Mouse (Mus musculus): ENCODE measurements at regions not wholly inside any gene's neighbourhood (a gene's known extent, or its start where the extent isn't known, plus 50 kb on each side); places are given as distances from the start of the nearest gene placed in this dataset.
"Not testable (repeated sequence)": the region's sequence is repeated elsewhere in the genome, so short reads cannot be mapped to it uniquely, and the experiment has no call there.

DNA sequence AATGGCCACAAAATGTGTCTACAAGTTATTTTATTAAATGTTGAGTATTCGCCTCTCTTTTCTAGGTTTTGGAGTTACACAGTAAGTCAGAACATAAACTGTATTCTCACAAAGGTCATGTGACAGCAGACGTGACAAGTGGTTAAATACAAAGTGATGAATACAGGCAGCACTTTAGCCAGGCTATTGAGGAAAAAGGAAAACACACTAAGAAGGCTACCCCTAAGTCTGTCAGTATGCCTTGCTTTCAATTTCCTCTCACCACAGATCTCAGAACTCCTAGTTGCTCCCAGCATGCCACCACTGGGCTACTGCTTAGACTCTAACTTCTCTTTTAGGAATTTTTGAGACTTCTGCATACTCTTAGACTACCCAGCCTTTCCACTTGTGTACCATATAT, 297.9 kb upstream of the Pex5l start:
- no peak for DNase-seq (ENCODE audit: low spot score)

DNA sequence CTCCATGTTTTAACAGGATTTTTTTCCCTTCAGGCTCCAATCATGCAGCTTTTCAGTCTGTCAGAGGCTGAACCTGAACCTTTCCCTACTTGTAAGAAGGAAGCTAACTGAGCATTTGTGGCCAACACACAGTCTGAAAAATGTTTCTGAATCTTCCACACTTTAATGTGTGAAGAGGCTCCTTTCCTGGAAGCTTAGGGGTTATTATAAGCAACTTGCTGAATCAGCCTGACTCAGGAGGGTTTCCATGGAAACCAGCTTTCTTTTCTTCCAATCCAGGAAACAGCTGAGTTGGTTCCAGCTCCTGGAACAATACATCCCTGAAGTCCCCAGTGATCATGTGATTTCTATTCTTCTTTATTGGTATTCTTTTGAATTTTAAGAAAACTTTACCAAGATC, 297.5 kb upstream of the Pex5l start:
- DNase-seq (ENCODE audit: low spot score): peak; percentile 26

DNA sequence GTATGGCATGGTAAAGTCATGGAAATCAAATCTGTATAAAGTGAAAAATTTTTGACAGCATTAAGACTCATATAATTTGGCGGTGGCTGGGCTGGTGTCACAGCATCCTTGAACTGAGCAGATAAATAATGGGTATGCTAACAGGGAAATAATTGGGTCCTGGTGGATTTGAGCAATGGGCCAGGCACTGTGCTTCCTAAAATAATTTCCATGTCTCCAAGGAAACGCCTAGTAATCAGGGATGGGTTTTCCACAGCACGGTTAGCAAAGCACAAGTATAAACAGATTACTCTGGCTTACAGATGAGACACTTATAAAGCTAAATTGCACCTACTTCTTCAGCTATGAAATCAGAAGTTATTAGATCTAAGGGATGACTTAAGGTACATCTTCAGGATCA, 273.9 kb upstream of the Pex5l start:
- DNase-seq (ENCODE audit: low spot score): no peak

DNA sequence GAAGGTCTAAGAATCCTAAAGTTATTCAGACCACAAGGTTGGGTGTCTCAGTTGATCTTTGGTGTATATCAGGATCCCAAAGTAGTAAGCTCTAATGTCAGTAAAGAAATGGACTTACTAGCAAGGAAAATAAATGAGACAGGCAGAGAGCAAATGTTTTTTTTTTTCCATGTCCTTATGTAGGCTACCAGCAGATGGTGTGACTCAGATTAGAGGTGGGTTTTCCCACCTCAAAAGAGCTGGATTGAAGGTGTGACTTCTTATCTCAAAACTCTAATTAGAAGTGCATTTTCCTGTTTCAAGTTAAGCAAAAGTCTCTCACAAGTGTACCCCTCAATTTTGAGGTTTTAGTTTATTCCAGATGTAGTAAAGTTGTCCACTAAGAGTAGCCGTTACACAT, 273.3 kb upstream of the Pex5l start:
- DNase-seq (ENCODE audit: low spot score): no peak

DNA sequence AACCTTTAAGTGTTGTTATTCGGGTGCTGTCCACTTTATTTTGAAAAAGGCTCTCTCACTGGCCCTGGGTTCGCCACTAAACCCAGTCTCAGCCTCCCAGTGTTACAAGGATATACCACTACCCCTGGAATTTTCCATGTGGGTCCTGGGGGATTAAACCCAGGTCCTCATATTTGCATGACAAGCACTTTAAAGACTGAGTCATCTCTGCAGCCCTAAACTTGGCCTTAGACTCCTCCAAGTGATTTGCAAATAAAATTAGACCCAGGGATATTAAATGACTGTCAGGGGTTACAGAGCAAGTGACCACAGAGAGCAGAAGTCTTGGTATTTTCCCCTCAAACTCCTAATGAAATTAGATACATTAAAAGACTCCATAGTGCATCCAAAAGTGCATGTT, 258.9 kb upstream of the Pex5l start:
- DNase-seq (ENCODE audit: low spot score): no peak

DNA sequence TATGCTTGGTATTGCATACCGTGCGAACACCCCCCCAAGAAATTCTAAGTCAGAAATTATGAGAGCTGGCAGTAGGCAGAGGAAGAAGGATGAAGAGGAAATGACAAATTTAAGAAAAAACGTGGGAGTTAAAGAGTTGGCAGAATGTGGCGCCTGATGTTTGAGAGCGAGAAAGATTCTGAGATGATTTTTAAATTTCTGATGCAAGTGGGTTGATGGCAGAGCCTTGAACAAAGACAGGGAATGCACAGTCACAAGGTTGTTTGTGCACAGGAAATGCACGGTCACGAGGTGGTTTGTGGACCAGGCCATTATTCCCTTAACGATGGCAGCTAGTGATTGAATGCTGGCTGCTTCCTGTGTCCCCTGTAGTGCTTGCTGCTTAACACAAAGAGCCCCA, 256.3 kb upstream of the Pex5l start:
- DNase-seq (ENCODE audit: low spot score): peak; percentile 34

DNA sequence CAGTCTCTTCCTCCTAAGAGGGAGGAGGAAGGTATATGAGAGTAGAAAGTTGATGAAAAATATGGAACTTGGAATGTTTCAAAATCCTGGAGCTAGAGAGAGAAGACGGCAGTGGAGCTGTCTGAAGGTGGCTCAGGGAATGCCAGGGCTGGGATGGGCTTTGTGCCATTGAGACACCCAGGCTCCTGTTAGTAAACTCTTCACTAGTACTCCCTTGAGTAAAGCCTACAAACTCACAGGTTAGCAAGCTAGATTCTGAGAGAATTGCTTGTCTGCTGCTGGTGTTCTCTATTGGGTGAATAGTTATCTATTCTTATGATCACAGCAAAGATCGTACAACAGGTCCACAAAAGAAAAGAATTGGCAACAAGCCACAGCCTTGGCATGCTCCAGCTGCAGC, 255.3 kb upstream of the Pex5l start:
- no peak for DNase-seq (ENCODE audit: low spot score)

DNA sequence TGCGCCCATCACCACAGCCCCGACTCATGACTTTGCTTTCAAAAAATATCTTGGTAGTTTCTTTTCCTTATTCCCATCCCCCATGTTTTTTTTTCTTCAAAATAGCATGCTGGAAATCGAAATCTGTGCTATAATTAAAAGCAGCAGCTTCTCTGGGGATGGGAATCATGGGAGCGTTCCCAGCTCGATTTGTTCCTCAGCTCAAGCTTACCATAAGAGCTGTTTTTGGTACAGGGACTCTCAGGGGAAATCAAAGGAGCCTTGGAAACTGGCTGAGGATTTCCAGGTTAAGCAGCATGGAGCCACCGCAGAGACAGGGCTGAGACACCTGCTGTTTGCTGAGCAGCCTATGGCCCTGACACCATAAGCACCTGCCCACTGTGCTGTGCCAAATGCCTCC, 254.2 kb upstream of the Pex5l start:
- DNase-seq (ENCODE audit: low spot score): peak; percentile 30

DNA sequence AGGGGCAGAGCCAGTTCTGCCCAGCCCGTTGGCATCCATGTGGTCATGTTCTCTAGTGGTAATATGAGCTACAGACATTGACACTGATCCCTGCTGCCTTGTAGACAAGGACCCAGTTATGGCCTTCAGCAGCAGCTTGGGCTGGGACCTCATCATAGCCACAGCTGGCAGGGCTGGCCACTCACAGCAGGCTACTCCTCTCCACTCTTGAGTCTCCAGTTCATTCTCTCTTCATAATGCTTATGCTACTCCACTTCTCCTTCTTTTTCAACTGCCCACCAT, 249.4 kb upstream of the Pex5l start:
- no peak for DNase-seq (ENCODE audit: low spot score)

DNA sequence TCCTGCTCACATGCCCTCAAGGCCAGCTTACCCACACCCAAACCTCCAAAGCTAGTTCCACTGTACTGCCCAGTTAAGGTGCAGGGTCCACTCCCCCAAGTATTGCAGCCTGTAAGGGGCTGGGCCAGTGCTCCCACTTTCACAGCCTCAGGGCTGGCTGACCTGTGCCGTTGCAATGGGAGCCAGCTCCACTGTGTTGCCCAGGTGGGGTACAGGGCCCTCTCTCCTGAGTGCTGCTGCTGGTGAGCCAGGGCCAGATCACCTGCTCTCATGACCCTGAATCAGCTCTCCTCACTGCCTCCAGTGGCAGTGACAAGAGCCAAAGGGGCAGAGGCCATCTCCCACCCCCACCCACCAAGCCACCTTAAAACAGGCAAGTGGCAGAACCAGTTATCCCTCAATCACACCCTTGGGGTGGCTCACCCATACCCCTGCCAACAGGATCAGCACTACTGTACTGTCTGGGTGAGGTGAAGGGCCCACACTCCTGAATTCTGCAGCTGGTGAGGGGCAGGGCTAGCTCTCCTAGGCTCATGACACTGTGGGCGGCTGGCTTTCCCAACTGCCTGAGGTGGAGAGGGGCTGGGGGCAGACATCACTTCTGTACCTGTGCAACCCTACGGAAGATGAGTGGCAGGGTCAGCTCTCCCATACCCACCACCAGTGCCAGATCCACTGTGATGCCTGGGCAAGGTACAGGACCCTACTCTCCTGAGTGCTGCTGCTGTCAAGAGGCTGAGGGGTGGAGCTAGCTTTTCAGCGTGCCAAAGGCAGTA, 248.9 kb upstream of the Pex5l start:
- no peak for DNase-seq (ENCODE audit: low spot score)

DNA sequence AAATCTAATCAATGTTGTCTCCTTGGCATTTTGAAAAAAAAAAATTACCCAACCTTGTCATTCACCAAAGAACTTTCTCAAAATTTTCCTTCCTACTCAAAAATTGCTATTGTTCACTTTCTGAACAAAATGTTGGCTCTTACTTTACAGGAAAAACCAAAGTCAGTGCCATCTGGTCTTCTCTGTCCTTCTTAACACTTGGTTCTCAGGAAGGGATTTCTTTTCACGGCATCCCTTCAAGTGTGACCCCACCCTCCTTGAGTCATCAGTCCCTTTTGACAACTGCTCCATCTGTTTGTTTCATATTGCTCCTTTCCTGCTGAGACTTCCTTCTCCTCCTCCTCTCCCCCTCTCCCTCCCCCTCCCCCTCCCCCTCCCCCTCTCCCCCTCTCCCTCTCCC, 245.1 kb upstream of the Pex5l start:
- no peak for DNase-seq (ENCODE audit: low spot score)

DNA sequence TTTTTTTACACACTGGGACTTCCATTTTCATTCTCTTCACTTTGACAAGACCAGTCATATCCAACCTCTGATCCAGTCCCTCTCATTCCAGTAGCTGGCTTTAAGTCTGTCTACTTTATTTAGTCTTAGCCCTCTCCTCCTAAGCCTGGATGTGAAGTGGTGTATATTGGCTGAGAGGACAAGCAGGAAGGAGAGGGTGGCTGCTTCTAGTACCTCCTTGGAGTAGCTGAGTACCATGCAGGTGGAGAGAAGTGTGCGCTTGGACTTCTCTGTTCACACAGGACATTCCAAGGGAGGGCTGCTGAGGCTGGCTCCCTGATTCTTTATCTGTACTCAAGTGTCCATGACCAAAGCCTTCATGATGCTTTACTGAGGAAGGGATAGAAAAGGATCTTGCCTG, 240.6 kb upstream of the Pex5l start:
- DNase-seq (ENCODE audit: low spot score): no peak

DNA sequence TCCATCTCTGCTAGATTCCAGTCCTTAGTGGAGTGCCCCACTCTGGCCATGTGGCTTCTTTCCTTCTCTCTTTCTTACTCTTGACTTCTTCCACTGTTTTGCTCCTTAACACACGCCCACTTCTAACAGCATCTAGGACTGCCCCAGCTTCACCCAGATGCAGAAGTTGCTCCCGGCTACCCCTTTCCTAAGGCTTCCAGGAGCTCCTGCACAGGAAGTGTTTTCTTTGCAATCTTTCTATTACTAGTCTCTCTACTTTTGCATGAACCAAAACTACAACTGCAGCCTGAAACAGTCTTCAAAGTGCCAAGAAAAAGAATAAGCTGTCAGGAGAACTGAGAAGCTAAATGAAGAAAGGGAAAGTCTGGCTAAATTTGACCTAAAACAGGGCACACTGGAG, 236.6 kb upstream of the Pex5l start:
- no peak for DNase-seq (ENCODE audit: low spot score)

DNA sequence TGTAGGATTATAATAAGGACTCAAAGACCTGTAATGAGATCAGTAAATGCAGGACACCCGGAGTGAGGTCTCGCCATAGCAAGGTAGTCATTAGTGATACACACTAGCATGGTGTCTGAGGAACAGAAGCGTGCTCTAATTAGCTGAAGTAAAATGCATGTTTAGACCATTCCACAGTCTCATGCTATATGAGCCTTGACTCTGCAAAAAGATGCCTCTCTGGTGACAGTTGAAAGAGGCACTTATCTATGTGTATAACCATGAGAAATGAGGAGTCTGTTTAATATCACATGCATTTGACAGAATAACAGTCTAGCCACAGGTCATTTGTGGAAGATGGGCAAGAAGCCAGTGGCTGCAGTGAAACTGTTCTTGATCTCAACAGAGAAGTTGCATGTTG, 232.1 kb upstream of the Pex5l start:
- no peak for DNase-seq (ENCODE audit: low spot score)

DNA sequence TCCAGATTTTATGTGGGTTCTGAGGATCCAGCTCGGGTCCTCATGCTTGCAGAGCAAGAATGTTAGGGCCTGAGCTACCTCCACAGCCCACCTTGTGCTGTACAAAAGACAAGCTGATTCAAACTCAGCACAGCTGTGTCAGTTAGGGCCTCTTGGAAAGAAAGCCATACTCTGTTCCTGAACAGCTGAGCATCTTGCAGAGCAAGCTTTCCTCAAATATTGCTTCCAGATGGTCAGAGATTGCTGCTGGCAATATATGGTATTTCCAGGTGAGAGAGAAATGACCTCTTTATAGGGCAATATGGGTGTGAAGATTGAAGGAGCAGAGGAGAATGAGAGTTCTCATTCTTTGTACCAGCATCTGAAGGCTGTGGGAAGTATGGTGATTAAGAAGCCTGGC, 229.8 kb upstream of the Pex5l start:
- DNase-seq (ENCODE audit: low spot score): no peak

DNA sequence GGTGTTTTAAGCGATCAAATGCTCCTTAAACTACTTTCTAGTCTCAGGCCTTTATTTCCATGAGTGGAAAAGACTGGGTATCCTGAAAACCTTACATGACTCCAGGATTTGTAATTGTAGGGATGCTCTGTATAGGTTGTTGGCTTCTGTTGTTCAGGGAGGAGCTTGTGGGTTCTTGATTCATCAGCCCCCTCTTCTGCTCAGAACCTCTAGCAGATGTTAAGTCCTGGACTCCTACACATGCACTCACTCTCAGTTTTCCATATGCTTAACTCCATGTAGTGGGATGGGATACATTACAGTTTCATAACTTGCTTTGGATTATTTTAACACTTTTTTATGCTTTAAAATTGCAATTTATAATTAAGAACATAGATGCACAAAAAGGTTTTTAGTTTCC, 220.5 kb upstream of the Pex5l start:
- DNase-seq (ENCODE audit: low spot score): no peak

DNA sequence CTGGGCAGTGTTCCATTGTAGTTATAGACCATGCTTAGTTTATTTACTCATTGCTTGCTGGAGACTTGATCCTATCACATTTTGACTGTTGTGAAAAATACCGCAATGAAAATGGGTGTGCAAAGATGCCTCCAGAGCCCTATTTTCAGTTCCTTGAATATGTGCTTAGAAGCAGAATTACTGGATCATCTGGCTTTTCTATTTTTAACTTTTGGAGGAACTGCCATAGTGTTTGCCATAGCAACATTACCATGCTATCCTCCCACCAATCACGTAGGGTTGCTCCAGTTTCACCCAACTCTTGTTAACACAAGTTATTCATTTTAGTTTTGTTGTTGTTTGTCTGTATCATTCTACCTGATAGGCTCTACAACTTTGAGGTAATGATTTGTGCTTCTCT, 217.0 kb upstream of the Pex5l start:
- no peak for DNase-seq (ENCODE audit: low spot score)

DNA sequence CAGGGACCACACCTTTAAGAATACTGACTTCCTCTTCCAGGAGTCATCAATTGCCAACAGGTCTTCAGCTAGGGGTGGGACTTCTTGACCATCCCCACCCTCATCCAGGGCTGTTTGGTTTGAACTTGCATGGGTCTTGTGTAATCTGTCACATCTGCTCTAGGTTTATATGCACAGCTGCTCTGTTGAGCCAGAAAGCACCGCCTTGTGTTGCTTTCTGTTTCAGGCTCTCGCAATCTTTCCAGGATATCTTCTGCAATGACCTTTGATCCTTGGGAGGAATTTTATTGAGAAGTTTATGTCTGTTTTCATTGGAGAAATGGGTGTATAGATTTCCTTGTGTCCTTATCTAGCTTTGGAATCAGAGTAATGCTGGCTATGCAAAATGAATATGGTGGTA, 210.8 kb upstream of the Pex5l start:
- no peak for DNase-seq (ENCODE audit: low spot score)

DNA sequence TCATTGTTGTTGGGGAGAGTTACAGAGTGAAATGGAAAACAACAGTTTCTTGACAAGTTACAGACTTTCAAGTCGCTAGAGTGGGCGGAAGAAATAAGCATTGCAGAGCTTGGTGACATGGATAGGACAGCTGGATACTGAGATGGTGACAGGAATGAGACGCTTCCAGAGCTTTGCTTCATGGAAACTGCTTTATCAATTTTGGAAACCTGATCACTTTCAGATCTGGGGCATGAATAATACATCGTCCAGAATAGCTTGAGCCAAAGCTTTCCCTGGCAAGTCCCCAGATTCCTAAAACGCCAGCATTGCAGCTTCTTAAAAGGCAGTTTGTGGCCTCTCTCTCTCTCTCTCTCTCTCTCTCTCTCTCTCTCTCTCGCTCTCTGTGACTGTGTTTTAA, 207.9 kb upstream of the Pex5l start:
- peak; percentile 25 for DNase-seq (ENCODE audit: low spot score)

DNA sequence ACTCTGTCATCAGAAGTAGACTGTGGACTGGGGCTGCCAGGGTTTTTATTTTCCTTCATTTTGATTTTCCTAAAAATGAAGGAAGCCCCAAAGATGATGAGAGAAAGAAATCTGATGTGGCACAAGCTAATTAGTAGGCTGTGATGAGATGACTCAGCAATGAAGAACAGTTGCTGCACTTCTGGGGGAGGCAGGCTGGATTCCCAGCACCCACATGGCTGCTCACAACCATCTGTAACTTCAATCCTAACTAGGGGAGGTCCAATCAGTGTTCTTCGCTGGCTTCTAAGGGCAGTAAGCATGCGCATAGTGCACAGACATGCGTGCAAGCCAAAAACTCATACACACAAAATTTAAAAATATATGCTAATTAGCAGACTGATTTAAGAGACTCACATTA, 191.0 kb upstream of the Pex5l start:
- DNase-seq (ENCODE audit: low spot score): peak; percentile 38

DNA sequence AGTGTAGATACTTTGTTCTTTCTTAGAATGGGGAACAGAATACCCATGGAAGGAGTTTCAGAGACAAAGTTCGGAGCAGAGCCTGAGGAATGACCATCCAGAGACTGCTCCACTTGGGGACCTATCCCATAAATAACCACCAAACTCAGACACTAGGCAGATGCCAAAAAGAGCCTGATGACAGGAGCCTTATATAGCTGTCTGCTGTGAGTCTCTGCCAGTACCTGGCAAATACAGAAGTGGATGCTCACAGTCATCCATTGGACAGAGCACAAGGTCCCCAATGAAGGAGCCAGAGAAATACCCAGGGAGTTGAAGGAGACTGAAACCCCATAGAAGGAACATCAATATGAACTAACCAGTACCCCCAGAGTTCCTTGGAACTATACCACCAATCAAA, 174.6 kb upstream of the Pex5l start:
- DNase-seq (ENCODE audit: low spot score): not testable (repeated sequence)

DNA sequence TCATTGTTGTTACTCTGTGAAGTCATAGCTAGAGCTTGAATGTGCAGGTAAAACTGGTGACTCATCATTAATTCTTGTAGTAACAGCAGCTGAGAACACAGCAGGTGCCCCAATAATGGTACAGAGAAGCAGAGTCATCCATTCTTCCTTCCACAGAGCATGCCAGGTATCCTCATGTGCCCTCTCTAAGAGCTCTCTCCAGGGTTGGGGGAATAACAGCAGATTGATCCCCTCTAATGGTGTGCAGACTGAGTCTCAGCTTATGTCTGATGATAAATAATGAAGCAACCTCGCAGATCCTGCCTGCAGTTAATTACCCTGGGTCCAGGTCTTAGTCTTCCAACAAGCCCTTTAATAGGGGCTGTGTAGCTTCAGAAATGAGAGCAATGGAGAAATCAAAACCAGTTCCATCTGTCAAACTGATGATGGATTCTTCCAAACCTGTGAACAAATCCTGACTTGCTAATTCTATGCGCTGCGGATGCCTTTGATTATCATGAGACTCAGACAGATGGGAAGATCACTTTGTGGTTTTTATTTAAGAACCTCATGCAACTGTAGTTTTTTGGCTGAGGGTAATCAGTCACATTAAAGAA, 169.3 kb upstream of the Pex5l start:
- DNase-seq (ENCODE audit: low spot score): no peak

DNA sequence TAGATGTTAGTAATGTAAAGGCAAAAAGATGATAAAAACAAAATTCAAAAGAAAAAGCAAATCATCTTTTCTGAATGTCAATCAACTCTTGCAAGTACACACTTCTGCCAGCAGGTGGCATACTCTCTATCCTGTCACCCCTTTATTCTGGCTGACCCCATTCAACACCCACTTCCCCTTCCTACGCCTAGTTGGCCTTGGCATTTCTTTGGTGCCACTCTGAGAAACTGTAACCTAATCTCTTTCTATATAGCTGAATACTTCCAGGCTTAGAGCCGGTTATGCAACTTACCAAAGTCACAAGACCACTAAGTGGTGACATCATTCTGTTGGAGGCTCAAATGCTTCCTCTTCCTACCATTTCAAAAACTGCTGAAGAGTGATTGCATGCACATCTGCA, 165.2 kb upstream of the Pex5l start:
- DNase-seq (ENCODE audit: low spot score): peak; percentile 18

DNA sequence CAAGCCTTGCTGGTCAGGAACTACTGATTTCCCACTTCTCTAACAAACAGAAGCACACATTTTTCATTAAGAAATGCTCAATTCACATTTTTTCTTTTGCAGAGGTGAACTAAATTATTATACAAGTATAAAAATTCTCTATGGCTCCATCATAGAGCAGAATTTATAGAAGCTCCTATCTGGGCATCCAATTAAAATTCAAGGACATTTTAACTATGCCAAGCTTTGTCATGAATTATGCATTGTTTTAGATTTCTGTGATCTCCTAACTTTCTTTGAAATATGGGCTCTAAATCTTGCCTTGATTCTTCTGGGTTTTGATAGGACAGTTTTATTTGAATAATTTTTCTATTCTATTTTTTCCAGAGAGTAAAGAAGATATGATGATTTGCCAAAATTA, 163.1 kb upstream of the Pex5l start:
- DNase-seq (ENCODE audit: low spot score): no peak

DNA sequence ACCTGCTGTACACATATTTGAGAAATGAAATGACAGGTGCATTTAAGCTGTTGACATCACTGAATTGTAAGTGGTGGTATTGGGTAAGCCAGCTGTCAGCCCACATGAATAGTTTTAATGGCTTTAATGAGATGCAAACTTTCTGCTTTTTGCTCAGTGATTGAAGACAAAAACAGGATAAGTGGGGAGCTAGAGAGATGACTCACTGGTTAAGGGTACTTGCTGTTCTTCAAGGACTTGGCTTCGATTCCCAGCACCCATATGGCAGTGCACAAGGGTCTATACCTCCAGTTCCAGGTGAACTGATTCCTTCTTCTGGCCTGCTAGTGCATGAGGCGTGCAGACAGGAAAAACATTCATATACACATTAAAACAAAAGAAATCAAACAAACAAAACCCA, 162.7 kb upstream of the Pex5l start:
- DNase-seq (ENCODE audit: low spot score): no peak

All from layer of hippocampus, adult 11-12 months (tissue).